9 mouse cellular contexts compared by ENCODE assay signal in genomic region chr5:112493492-112493891, GRCm38 (mm10). TPM values are rescaled to one million over a fixed set of nuclear protein-coding genes. Genes with fewer than 3 reads are reported as not detected.
DNase-seq lines count a peak whose midpoint lies in the region; ATAC-seq and TF ChIP-seq lines count a peak whose summit lies in the region.
"Had no signal": no experiment of that assay in that cellular context is flagged by ENCODE, and none has a peak within 500 bp of the region (broad histone marks: within the 10 kb centered on the region; RNA-seq: fewer than 3 reads in every experiment).

No protein-coding gene starts in this region.

- H3K27ac ChIP-seq in heart, postnatal 0 days (ENCODE audit: low read depth): no peak overlapping the region
- peak overlapping the region; percentile 64 for H3K27ac ChIP-seq in neural tube, embryonic 15.5 days (replicated peaks)

- no peak overlapping the region for H3K4me3 ChIP-seq in heart, postnatal 0 days (ENCODE audit: low read depth, low read length)
- H3K4me3 ChIP-seq in neural tube, embryonic 15.5 days (replicated peaks): no peak overlapping the region

- no peaks in the 10 kb centered on the region for H3K36me3 ChIP-seq in heart, postnatal 0 days (replicated peaks; ENCODE audit: control insufficient read depth, insufficient read depth, low read length)
- no peaks in the 10 kb centered on the region for H3K36me3 ChIP-seq in neural tube, embryonic 15.5 days

- H3K9me3 ChIP-seq in heart, postnatal 0 days (replicated peaks; ENCODE audit: control insufficient read depth, low read length): no peaks in the 10 kb centered on the region
- H3K9me3 ChIP-seq in neural tube, embryonic 15.5 days (replicated peaks): no peaks in the 10 kb centered on the region

- TF ChIP-seq EP300 in heart, postnatal 0 days (IDR thresholded peaks at IDR 0.05; ENCODE audit: low read depth): no peak

- ATAC-seq in heart, postnatal 0 days (ENCODE audit: insufficient read depth, low read depth): peak; percentile 47
- ATAC-seq in neural tube, embryonic 15.5 days (ENCODE audit: low FRiP score): peak; percentile 30; the same call in 1 of the 2 replicates

- WGBS in heart, postnatal 0 days: 31% methylated on average over 11 of the region's 11 CpGs
- WGBS in neural tube, embryonic 15.5 days: 23% methylated on average over 11 of the region's 11 CpGs

- H3K4me2 ChIP-seq in heart, postnatal 0 days (ENCODE audit: low read depth, low read length): no peak overlapping the region
- H3K4me2 ChIP-seq in neural tube, embryonic 15.5 days: 0 out of 2 replicates have a peak overlapping the region, but pooled peaks have one; percentile 19

- DNase-seq in layer of hippocampus, adult 11-12 months (ENCODE audit: low spot score): peak; percentile 42
- no peak for DNase-seq in layer of hippocampus, postnatal 14 days (ENCODE audit: low spot score in 2 of 2)
- peak; percentile 44 for DNase-seq in embryo, embryonic 11.5 days (ENCODE audit: low read depth, low spot score)
- DNase-seq in heart, postnatal 0 days (ENCODE audit: low spot score): peak; percentile 13
- DNase-seq in left cerebral cortex, adult 9 months (ENCODE audit: low spot score in 2 of 2): peak; percentile 32 to 59
- no peak for DNase-seq in ovary, postnatal 36 days (ENCODE audit: low spot score)
- DNase-seq in urinary bladder, postnatal 10 days (ENCODE audit: low spot score): no peak

- no peak overlapping the region for H3K9ac ChIP-seq in heart, postnatal 0 days (replicated peaks; ENCODE audit: low read depth, low read length)
- H3K9ac ChIP-seq in neural tube, embryonic 15.5 days (replicated peaks): no peak overlapping the region

- H3K4me1 ChIP-seq in heart, postnatal 0 days (ENCODE audit: control insufficient read depth, insufficient read depth): no peaks in the 10 kb centered on the region
- H3K4me1 ChIP-seq in neural tube, embryonic 15.5 days: peaks cover 18% of the 10 kb centered on the region

- peaks cover 40% of the 10 kb centered on the region for H3K27me3 ChIP-seq in heart, postnatal 0 days (ENCODE audit: control insufficient read depth, insufficient read depth, low read length)
- H3K27me3 ChIP-seq in neural tube, embryonic 15.5 days (replicated peaks): no peaks in the 10 kb centered on the region

- TF ChIP-seq CTCF in heart, postnatal 0 days (IDR thresholded peaks at IDR 0.05; ENCODE audit: low read depth): no peak

RNA-seq across cellular contexts. Expression of gene Gm6588, which starts 44.3 kb away (rescaled TPM):
- not detected for total RNA-seq in layer of hippocampus, postnatal 14 days (2021)
- not detected in 2 replicates for total RNA-seq in heart, postnatal 0 days (2014; rRNA removed; ENCODE audit: low replicate concordance)
- not detected in 2 replicates for polyA plus RNA-seq in heart, postnatal 0 days (2015; fragmentation: Nextera tagmentation; extraction: Ambion mirVana)
- 0.57 and 0.79 TPM in 2 replicates for polyA plus RNA-seq in neural tube, embryonic 15.5 days (2015; fragmentation: Nextera tagmentation; extraction: Ambion mirVana)
- polyA plus RNA-seq: small intestine, adult 2 months had no signal

Comparison
In these comparisons a context has a peak if more than half of its experiments do, and no peak if none do; other contexts are left out.
1. DNase-seq: peak in layer of hippocampus, adult 11-12 months (single experiment), embryo, embryonic 11.5 days (single experiment), heart, postnatal 0 days (single experiment) and left cerebral cortex, adult 9 months (2 of 2); none in layer of hippocampus, postnatal 14 days (0 of 2), ovary, postnatal 36 days (single experiment) and urinary bladder, postnatal 10 days (single experiment).